Comparison of ENCODE assay signal across 20 mouse cellular contexts in genomic region chr14:60836709-60837108, GRCm38 (mm10). TPM values are rescaled to one million over a fixed set of nuclear protein-coding genes. Genes with fewer than 3 reads are reported as not detected.
A peak's percentile ranks its signal among the peaks of the same experiment; 100 is the strongest.
DNase-seq lines count a peak whose midpoint lies in the region.
"Had no signal": no experiment of that assay in that cellular context is flagged by ENCODE, and none has a peak within 500 bp of the region (broad histone marks: within the 10 kb centered on the region; RNA-seq: fewer than 3 reads in every experiment).

No protein-coding gene starts in this region.

- H3K27me3 ChIP-seq in heart, embryonic 10.5 days (ENCODE audit: insufficient read depth, poor library complexity, severe bottlenecking), result no peaks in the 10 kb centered on the region
- H3K27me3 ChIP-seq: embryonic facial prominence, embryonic 12.5 days; forebrain, embryonic 12.5 days; hindbrain, embryonic 15.5 days had no signal

- peaks cover 29% of the 10 kb centered on the region for H3K36me3 ChIP-seq in heart, embryonic 10.5 days

- peaks cover 5% of the 10 kb centered on the region; the same call in 1 of the 2 replicates for H3K9me3 ChIP-seq in heart, embryonic 10.5 days
- H3K9me3 ChIP-seq: embryonic facial prominence, embryonic 12.5 days; hindbrain, embryonic 15.5 days had no signal

- no peak overlapping the region for H3K27ac ChIP-seq in heart, embryonic 10.5 days
- H3K27ac ChIP-seq: embryonic facial prominence, embryonic 12.5 days; forebrain, embryonic 12.5 days; heart, adult 2 months; heart, embryonic 13.5 days; hindbrain, embryonic 15.5 days had no signal

- DNase-seq in adrenal gland, adult 2 months, result peak; percentile 34
- no peak for DNase-seq in adrenal gland, adult 18-20 months (ENCODE audit: low spot score in 2 of 2)
- DNase-seq in heart, embryonic 10.5 days (ENCODE audit: low spot score), result peak; percentile 14
- DNase-seq in heart, adult 8-10 months (ENCODE audit: low spot score), result no peak
- peak; percentile 55 for DNase-seq in ZHBTc4 (ENCODE audit: low read depth, low spot score)
- no peak for DNase-seq in lung, postnatal 10 days
- DNase-seq in c-Kit-positive CD71-positive TER-119-positive erythroid progenitor cells, embryonic 14.5 days (ENCODE audit: low spot score), result no peak
- DNase-seq: B cell, adult 2 months; cerebellum, adult 11-12 months; cerebellum, adult 9-10 months; cerebellum, postnatal 25 days; forebrain, postnatal 0 days; gastrocnemius, postnatal 14 days; heart, adult 2 months; heart, postnatal 36 days; kidney, adult 2 months had no signal

- WGBS in heart, embryonic 10.5 days, result 82% methylated on average over 6 of the region's 6 CpGs

- peaks cover 4% of the 10 kb centered on the region; the same call in 1 of the 2 replicates for H3K4me1 ChIP-seq in heart, embryonic 10.5 days
- H3K4me1 ChIP-seq: embryonic facial prominence, embryonic 12.5 days; hindbrain, embryonic 15.5 days had no signal

- H3K4me3 ChIP-seq in heart, embryonic 10.5 days, result no peak overlapping the region
- H3K4me3 ChIP-seq: embryonic facial prominence, embryonic 12.5 days; forebrain, embryonic 12.5 days; heart, adult 2 months; heart, embryonic 13.5 days; hindbrain, embryonic 15.5 days had no signal

RNA-seq across cellular contexts. Expression of gene Mipep, which starts 52.3 kb away (rescaled TPM):
- total RNA-seq in adrenal gland, adult 2 months (2021), result 10 to 100 TPM; 41.4 to 44.4 TPM
- 20.0 and 28.9 TPM in 2 replicates for polyA plus RNA-seq in adrenal gland, adult 2 months (2012; rRNA removed)
- 10 to 100 TPM; 39.0 to 50.0 TPM for total RNA-seq in adrenal gland, adult 18-20 months (2021)
- polyA plus RNA-seq in heart, embryonic 10.5 days (2016; fragmentation: Nextera tagmentation; extraction: Ambion mirVana), result 24.7 and 24.9 TPM in 2 replicates
- 10 to 100 TPM; 70.6 to 75.9 (median 73.6) TPM for total RNA-seq in heart, adult 8-10 months (2022)

Comparison
In these comparisons a context has a peak if more than half of its experiments do, and no peak if none do; other contexts are left out.
1. DNase-seq: peak in adrenal gland, adult 2 months (single experiment), heart, embryonic 10.5 days (single experiment) and ZHBTc4 (single experiment); none in adrenal gland, adult 18-20 months (0 of 2), heart, adult 8-10 months (single experiment), lung, postnatal 10 days (single experiment) and c-Kit-positive CD71-positive TER-119-positive erythroid progenitor cells, embryonic 14.5 days (single experiment).